8 mouse cellular contexts compared by ENCODE assay signal in the genomic region with DNA sequence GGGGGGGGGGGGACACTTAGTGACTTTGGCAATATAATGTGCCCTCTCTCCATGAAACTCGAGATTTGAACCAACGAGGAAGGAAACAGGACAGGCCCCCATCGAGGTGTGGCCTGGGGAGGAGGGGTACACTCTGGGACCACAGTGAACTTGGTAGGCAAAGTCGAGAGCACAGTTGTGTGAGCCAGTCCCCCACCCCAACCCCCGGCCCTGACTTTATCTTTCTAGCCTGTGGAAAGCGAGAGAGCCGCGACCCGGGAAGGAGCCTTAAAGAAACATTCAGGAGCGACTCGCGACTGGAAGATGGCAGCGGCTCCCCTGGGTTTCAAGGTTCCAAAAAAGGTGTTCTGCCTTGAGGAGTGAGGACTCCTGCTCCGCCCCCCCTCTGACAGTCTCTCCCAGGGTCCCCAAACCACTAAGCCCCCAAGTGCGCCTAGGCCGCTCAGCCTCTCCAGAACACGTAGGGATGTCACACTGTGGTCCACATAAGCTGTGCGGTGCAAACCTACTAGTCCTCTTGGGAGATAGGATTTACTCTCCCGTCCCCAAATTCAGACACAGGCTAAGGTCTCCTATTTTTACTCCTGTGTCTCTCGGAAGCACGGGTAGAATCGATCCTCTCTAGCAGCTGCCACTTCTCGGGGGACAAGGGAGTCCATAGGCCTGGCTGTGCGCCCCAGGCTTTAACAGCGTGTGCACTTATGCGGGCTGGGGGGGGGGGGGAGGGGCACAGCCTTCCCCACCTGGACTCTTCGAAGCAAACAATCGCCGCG. TPM values are rescaled to one million over a fixed set of nuclear protein-coding genes. Genes with fewer than 3 reads are reported as not detected.
A peak's percentile ranks its signal among the peaks of the same experiment; 100 is the strongest.
DNase-seq lines count a peak whose midpoint lies in the region; ATAC-seq and TF ChIP-seq lines count a peak whose summit lies in the region.

No protein-coding gene starts in this region.

- peak overlapping the region; percentile 37; the same call in 1 of the 2 replicates for H3K9ac ChIP-seq in kidney, postnatal 0 days (ENCODE audit: low read depth, low read length)
- H3K9ac ChIP-seq in embryonic facial prominence, embryonic 12.5 days = no peak overlapping the region; the same call in 1 of the 2 replicates
- H3K9ac ChIP-seq in intestine, embryonic 14.5 days (ENCODE audit: low read length) = no peak overlapping the region

- no peak for ATAC-seq in kidney, postnatal 0 days (replicated peaks; ENCODE audit: low FRiP score, low read depth)
- no peak for ATAC-seq in embryonic facial prominence, embryonic 12.5 days (ENCODE audit: insufficient number of reproducible peaks, insufficient read depth, low FRiP score, low TSS enrichment)
- no peak for ATAC-seq in intestine, embryonic 14.5 days (replicated peaks; ENCODE audit: low FRiP score, low TSS enrichment, low read depth)
- no peak for ATAC-seq in activated CD4-positive, CD25-positive, alpha-beta regulatory T cell, adult 4 months

- no peaks in the 10 kb centered on the region for H3K36me3 ChIP-seq in kidney, postnatal 0 days (ENCODE audit: insufficient read depth, low read length)
- H3K36me3 ChIP-seq in embryonic facial prominence, embryonic 12.5 days = no peaks in the 10 kb centered on the region
- H3K36me3 ChIP-seq in intestine, embryonic 14.5 days (ENCODE audit: control insufficient read depth, insufficient read depth, low read length) = no peaks in the 10 kb centered on the region

- no peak overlapping the region for H3K27ac ChIP-seq in kidney, postnatal 0 days
- H3K27ac ChIP-seq in embryonic facial prominence, embryonic 12.5 days = no peak overlapping the region
- H3K27ac ChIP-seq in intestine, embryonic 14.5 days (ENCODE audit: low read depth) = no peak overlapping the region

- intact Hi-C loops in left cerebral cortex, postnatal 10 days (cut with DNase I) = no loop called here

- peak overlapping the region; percentile 51 for H3K4me2 ChIP-seq in kidney, postnatal 0 days (ENCODE audit: low read length)
- peak overlapping the region; percentile 44 for H3K4me2 ChIP-seq in embryonic facial prominence, embryonic 12.5 days (replicated peaks)
- H3K4me2 ChIP-seq in intestine, embryonic 14.5 days (ENCODE audit: low read length) = peak overlapping the region; percentile 42

- no peak for TF ChIP-seq CTCF in kidney, postnatal 0 days (IDR thresholded peaks at IDR 0.05; ENCODE audit: low read depth)

- H3K27me3 ChIP-seq in kidney, postnatal 0 days (ENCODE audit: insufficient read depth, low read length) = no peaks in the 10 kb centered on the region
- peaks cover 81% of the 10 kb centered on the region for H3K27me3 ChIP-seq in embryonic facial prominence, embryonic 12.5 days
- H3K27me3 ChIP-seq in intestine, embryonic 14.5 days (replicated peaks; ENCODE audit: control insufficient read depth, insufficient read depth, low read length) = peaks cover 52% of the 10 kb centered on the region

- H3K9me3 ChIP-seq in kidney, postnatal 0 days (replicated peaks; ENCODE audit: low read length) = no peaks in the 10 kb centered on the region
- no peaks in the 10 kb centered on the region for H3K9me3 ChIP-seq in embryonic facial prominence, embryonic 12.5 days
- H3K9me3 ChIP-seq in intestine, embryonic 14.5 days (ENCODE audit: control insufficient read depth, low read length) = no peaks in the 10 kb centered on the region

- no peak for DNase-seq in kidney, postnatal 0 days (ENCODE audit: low spot score)
- DNase-seq in kidney, postnatal 14 days = no peak
- DNase-seq in intestine, embryonic 14.5 days (ENCODE audit: low spot score) = no peak
- DNase-seq in neural tube, embryonic 10.5 days (ENCODE audit: extremely low spot score, low spot score) = peak; percentile 22
- DNase-seq in left cerebral cortex, postnatal 10 days (ENCODE audit: extremely low spot score in 1 of 2, low spot score in 2 of 2) = no peak
- no peak for DNase-seq in right cerebral cortex, postnatal 25 days

- 16% methylated on average over 30 of the region's 30 CpGs for WGBS in kidney, postnatal 0 days
- WGBS in embryonic facial prominence, embryonic 12.5 days = 9% methylated on average over 30 of the region's 30 CpGs
- 17% methylated on average over 30 of the region's 30 CpGs for WGBS in intestine, embryonic 14.5 days

- no peak overlapping the region; the same call in 1 of the 2 replicates for H3K4me3 ChIP-seq in kidney, postnatal 0 days (replicated peaks; ENCODE audit: low read depth, low read length)
- peak overlapping the region; percentile 9; the same call in 1 of the 2 replicates for H3K4me3 ChIP-seq in embryonic facial prominence, embryonic 12.5 days
- H3K4me3 ChIP-seq in intestine, embryonic 14.5 days (ENCODE audit: low read depth, low read length) = peak overlapping the region; percentile 16

- 0 out of 2 replicates have a peak, but pooled peaks cover 5% of the 10 kb centered on the region for H3K4me1 ChIP-seq in kidney, postnatal 0 days (replicated peaks; ENCODE audit: insufficient read depth, low read length)
- peaks cover 28% of the 10 kb centered on the region for H3K4me1 ChIP-seq in embryonic facial prominence, embryonic 12.5 days
- H3K4me1 ChIP-seq in intestine, embryonic 14.5 days (replicated peaks; ENCODE audit: control insufficient read depth, insufficient read depth, low read length) = peaks cover 18% of the 10 kb centered on the region

RNA-seq across cellular contexts. Expression of gene Bcor, which starts 4.9 kb away (rescaled TPM):
- 12.2 and 12.8 TPM in 2 replicates for polyA plus RNA-seq in kidney, postnatal 0 days (2015; fragmentation: Nextera tagmentation; extraction: Ambion mirVana)
- polyA plus RNA-seq in embryonic facial prominence, embryonic 12.5 days (2016; fragmentation: Nextera tagmentation; extraction: Ambion mirVana) = 20.6 TPM in 2 replicates
- 19.8 and 20.3 TPM in 2 replicates for polyA plus RNA-seq in intestine, embryonic 14.5 days (2014; fragmentation: Nextera tagmentation; extraction: Ambion mirVana)
- 10 to 100 TPM; 21.6 to 23.6 TPM for polyA plus RNA-seq in activated CD4-positive, CD25-positive, alpha-beta regulatory T cell, adult 4 months (2017; shearing (Covaris generic))
- total RNA-seq in left cerebral cortex, postnatal 10 days (2021) = 10 to 100 TPM; 24.8 to 25.8 TPM
